Mouse (Mus musculus): ENCODE measurements around the gene Prf1.

DNA sequence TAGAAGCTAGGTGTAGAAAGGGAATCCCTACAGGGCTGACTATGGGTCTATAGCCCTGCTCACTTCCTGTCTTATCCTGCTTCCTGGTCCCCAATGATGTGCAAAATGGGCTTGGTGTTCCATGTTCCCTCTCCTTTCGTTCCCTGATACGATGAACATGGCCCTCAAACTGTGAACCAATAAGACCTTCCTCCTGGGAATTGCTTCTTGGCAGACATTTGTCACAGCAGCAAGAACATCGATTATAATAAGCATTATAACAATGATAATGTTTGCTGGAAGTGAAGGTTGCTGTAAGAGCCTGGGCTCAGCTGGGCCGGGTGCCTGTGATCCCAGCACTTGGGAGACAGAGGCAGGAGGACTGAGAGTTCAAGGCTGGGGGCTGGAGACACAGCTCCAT is 13.3 kb upstream of the Prf1 start:
- no peak for TF ChIP-seq CTCF (IDR thresholded peaks at IDR 0.05; ENCODE audit: borderline replicate concordance, control insufficient read depth, extremely low read depth, insufficient read depth, low read length, poor library complexity)
- no peak for TF ChIP-seq POLR2A (IDR thresholded peaks at IDR 0.05; ENCODE audit: control insufficient read depth, extremely low read depth, insufficient read depth, low read length, poor library complexity)

All from thymus, adult 2 months (tissue).